Mouse (Mus musculus) adrenal gland, adult 2 months (tissue): ENCODE data around the gene Epha4. TPM values are rescaled to one million over a fixed set of nuclear protein-coding genes. Genes with fewer than 3 reads are reported as not detected.

Source experiments
- DNase-seq: peaks from one replicate; pipeline ENCODE4 v3.0.0; 2021
- polyA plus RNA-seq: library from polyadenylated mRNA; depleted of rRNA; stranded (reverse); fragments of >200 nt; gene quantifications from 2 replicates; pipeline ENCODE4 v1.2.3, GENCODE M21; 2012
- total RNA-seq, 2 experiments: library from RNA; stranded (reverse); gene quantifications; 2 replicates each; pipeline ENCODE4 v1.2.3; 2021

Gene Epha4
- total and polyA plus RNA-seq, 3 experiments, result 1.3 to 2.8 (median 2.1) TPM

- DNase-seq, result no peak
These were observed 68.5 kb downstream of the Epha4 start for GRCm38 (mm10) chr1:77446438-77446837.

- DNase-seq, result no peak
These were observed 70.2 kb downstream of the Epha4 start for GRCm38 (mm10) chr1:77444648-77445047.

- no peak for DNase-seq
These were observed 72.9 kb downstream of the Epha4 start for GRCm38 (mm10) chr1:77441987-77442386.

GRCm38 (mm10) chr1:77441401-77441800 is 73.5 kb downstream of the Epha4 start:
- DNase-seq, result no peak

- DNase-seq, result no peak
These were observed 74.4 kb downstream of the Epha4 start for GRCm38 (mm10) chr1:77440512-77440911.

- no peak for DNase-seq
These were observed 75.4 kb downstream of the Epha4 start for GRCm38 (mm10) chr1:77439383-77440074.

GRCm38 (mm10) chr1:77438639-77439038 is 76.2 kb downstream of the Epha4 start:
- no peak for DNase-seq

- no peak for DNase-seq
These were observed 76.8 kb downstream of the Epha4 start for GRCm38 (mm10) chr1:77437881-77438610.

GRCm38 (mm10) chr1:77435045-77435444 is 79.8 kb downstream of the Epha4 start:
- DNase-seq, result no peak

- DNase-seq, result no peak
These were observed 81.7 kb downstream of the Epha4 start for GRCm38 (mm10) chr1:77433148-77433547.

GRCm38 (mm10) chr1:77432489-77432888 is 82.4 kb downstream of the Epha4 start:
- DNase-seq, result no peak

GRCm38 (mm10) chr1:77429174-77429573 is 85.7 kb downstream of the Epha4 start:
- no peak for DNase-seq

- DNase-seq, result no peak
These were observed 87.9 kb downstream of the Epha4 start for GRCm38 (mm10) chr1:77426956-77427355.

GRCm38 (mm10) chr1:77425171-77425570 is 89.7 kb downstream of the Epha4 start:
- no peak for DNase-seq

GRCm38 (mm10) chr1:77421081-77421480 is 93.8 kb downstream of the Epha4 start:
- DNase-seq, result no peak

- no peak for DNase-seq
These were observed 94.5 kb downstream of the Epha4 start for GRCm38 (mm10) chr1:77420348-77420747.

GRCm38 (mm10) chr1:77416872-77417271 is 98.0 kb downstream of the Epha4 start:
- no peak for DNase-seq

GRCm38 (mm10) chr1:77412871-77413669 is 101.8 kb downstream of the Epha4 start:
- no peak for DNase-seq

- DNase-seq, result no peak
These were observed 102.6 kb downstream of the Epha4 start for GRCm38 (mm10) chr1:77412285-77412684.

GRCm38 (mm10) chr1:77411222-77411621 is 103.7 kb downstream of the Epha4 start:
- DNase-seq, result no peak

GRCm38 (mm10) chr1:77410716-77411115 is 104.2 kb downstream of the Epha4 start:
- DNase-seq, result no peak

- DNase-seq, result no peak
These were observed 104.7 kb downstream of the Epha4 start for GRCm38 (mm10) chr1:77410153-77410552.

- no peak for DNase-seq
These were observed 105.4 kb downstream of the Epha4 start for GRCm38 (mm10) chr1:77409509-77409908.
